Mouse (Mus musculus): ENCODE results near the gene Whamm. TPM values are rescaled to one million over a fixed set of nuclear protein-coding genes. Genes with fewer than 3 reads are reported as not detected.

The Whamm gene
- total and polyA plus RNA-seq, 2 experiments from 2014 or later, result 5.4 to 6.2 TPM

DNA sequence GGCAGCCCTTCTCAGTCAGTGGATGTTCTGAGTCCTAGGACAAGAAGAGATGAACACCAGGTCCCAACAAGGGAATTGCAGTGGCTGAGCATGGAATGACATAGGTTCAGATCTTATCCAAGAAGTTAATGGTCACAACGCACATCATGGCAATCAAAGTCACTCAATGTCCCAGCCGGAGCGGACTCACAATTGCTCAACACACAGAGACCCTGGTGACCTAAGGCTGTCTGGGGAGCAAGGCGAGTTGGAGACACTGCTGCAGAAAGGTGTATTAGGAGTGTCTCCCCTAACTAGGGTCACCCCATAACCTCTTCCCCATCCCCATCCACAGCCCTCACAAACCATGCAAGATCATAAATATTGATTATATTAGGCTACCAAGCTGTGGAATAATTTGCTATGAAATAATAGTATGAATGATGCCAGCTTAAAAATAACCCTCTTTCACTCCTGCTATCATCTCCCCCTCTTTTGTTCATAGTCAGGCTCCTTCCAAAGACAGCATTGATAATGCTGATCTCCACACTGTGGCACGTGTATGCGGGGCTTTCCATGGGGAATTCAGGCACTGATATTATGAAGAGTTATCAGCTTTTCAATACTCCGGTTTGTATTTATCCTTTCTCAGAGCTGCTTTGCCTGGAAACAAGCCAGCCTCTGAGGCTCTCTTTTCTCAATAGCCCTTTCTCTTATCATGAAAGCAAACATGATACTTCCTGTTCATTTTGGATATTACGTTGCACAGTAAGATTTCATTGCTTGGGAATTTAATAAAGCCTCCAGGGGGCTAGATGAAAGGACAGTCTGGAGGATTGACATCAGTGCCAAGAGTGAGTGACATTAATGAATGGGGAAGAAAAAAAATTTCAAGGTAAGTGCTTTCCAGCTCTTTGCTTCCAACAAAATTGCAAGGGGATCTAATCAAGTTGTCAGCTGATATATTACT lies 10.7 kb upstream of the Whamm start:
- no peaks in the 10 kb centered on the region for H3K4me1 ChIP-seq (ENCODE audit: insufficient read depth, low read length)
- no peak for TF ChIP-seq CTCF (IDR thresholded peaks at IDR 0.05)
- H3K9me3 ChIP-seq (ENCODE audit: low read length), result no peaks in the 10 kb centered on the region
- DNase-seq (ENCODE audit: low spot score), result no peak
- H3K4me2 ChIP-seq (ENCODE audit: low read depth, low read length, poor library complexity, severe bottlenecking), result no peak overlapping the region
- H3K4me3 ChIP-seq (ENCODE audit: low read depth, low read length), result no peak overlapping the region
- H3K36me3 ChIP-seq (ENCODE audit: insufficient read depth, low read length), result no peaks in the 10 kb centered on the region
- H3K27me3 ChIP-seq (ENCODE audit: insufficient read depth, low read length), result no peaks in the 10 kb centered on the region
- no peak overlapping the region for H3K9ac ChIP-seq (replicated peaks; ENCODE audit: low read length, poor library complexity, severe bottlenecking)
- WGBS, result 48% methylated on average over 8 of the region's 8 CpGs
- no peak overlapping the region for H3K27ac ChIP-seq (ENCODE audit: low read depth, low read length)
- ATAC-seq (ENCODE audit: low FRiP score), result no peak

DNA sequence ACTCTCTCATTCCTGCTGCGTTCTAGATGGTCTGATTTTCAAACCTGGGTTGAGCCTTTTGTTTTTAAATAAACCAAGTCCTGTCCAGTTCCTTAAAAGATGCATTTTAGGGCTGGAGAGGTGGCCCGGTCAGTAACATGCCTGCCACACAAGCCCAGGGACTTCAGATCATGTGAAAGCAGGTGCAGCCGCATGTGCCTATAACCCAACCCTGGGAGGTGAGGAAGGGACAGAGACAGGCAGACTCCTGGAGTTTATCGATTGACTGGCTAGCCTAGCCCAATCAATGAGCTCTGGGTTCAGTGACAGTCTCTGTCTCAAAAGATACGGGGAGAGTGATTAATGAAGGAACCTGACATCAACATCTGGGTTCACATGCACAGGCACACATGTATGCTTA lies 9.9 kb upstream of the Whamm start:
- Histone ChIP-seq H3K27me3 (ENCODE audit: insufficient read depth, low read length) (no peaks in the 10 kb centered on the region), H3K9ac (replicated peaks; ENCODE audit: low read length, poor library complexity, severe bottlenecking) (no peak overlapping the region), H3K4me2 (ENCODE audit: low read depth, low read length, poor library complexity, severe bottlenecking) (no peak overlapping the region), H3K4me3 (ENCODE audit: low read depth, low read length) (no peak overlapping the region), H3K36me3 (ENCODE audit: insufficient read depth, low read length) (no peaks in the 10 kb centered on the region), H3K27ac (ENCODE audit: low read depth, low read length) (no peak overlapping the region), H3K9me3 (ENCODE audit: low read length) (no peaks in the 10 kb centered on the region), H3K4me1 (ENCODE audit: insufficient read depth, low read length) (no peaks in the 10 kb centered on the region)
- no peak for ATAC-seq (ENCODE audit: low FRiP score)
- 75% methylated on average over 5 of the region's 5 CpGs for WGBS
- no peak for TF ChIP-seq CTCF (IDR thresholded peaks at IDR 0.05)
- no peak for DNase-seq (ENCODE audit: low spot score)

DNA sequence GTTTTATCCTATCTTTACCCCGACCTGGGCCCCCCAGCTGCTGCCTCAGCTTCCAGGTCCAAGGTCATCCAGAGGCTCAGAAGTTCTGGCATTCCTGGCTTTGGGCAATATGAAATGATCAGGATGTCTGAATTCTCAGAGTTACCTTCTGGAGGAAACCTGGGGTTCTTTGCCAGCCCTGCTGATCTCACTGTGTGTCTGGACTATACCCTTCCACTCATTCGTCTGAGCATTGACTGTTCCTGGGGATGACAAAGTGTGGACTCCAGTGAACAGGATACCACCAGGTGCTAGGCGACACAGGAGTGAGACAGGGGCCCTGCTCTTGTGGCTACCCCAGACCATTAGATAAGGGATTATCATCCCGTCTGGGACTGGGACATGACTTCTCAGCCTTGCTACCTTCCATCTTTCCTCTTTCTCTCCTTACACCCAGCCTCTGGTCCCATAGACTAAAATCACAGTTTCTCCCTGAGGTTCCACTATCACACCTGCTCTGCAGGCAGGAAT lies 7.5 kb upstream of the Whamm start:
- H3K36me3 ChIP-seq (ENCODE audit: insufficient read depth, low read length), result no peaks in the 10 kb centered on the region
- ATAC-seq (ENCODE audit: low FRiP score) (no peak), DNase-seq (ENCODE audit: low spot score) (no peak)
- no peak overlapping the region for H3K9ac ChIP-seq (replicated peaks; ENCODE audit: low read length, poor library complexity, severe bottlenecking)
- no peak overlapping the region for H3K27ac ChIP-seq (ENCODE audit: low read depth, low read length)
- 76% methylated on average over 4 of the region's 4 CpGs for WGBS
- H3K4me1 ChIP-seq (ENCODE audit: insufficient read depth, low read length), result no peaks in the 10 kb centered on the region
- TF ChIP-seq CTCF (IDR thresholded peaks at IDR 0.05), result no peak
- no peak overlapping the region for H3K4me3 ChIP-seq (ENCODE audit: low read depth, low read length)
- no peak overlapping the region for H3K4me2 ChIP-seq (ENCODE audit: low read depth, low read length, poor library complexity, severe bottlenecking)
- no peaks in the 10 kb centered on the region for H3K27me3 ChIP-seq (ENCODE audit: insufficient read depth, low read length)
- H3K9me3 ChIP-seq (ENCODE audit: low read length), result no peaks in the 10 kb centered on the region

- Histone ChIP-seq H3K4me3 (ENCODE audit: low read depth, low read length) (no peak overlapping the region), H3K36me3 (ENCODE audit: insufficient read depth, low read length) (no peaks in the 10 kb centered on the region), H3K9me3 (ENCODE audit: low read length) (no peaks in the 10 kb centered on the region), H3K27ac (ENCODE audit: low read depth, low read length) (no peak overlapping the region), H3K4me1 (ENCODE audit: insufficient read depth, low read length) (no peaks in the 10 kb centered on the region), H3K4me2 (ENCODE audit: low read depth, low read length, poor library complexity, severe bottlenecking) (no peak overlapping the region), H3K9ac (replicated peaks; ENCODE audit: low read length, poor library complexity, severe bottlenecking) (no peak overlapping the region), H3K27me3 (ENCODE audit: insufficient read depth, low read length) (no peaks in the 10 kb centered on the region)
- DNase-seq (ENCODE audit: low spot score) (no peak), ATAC-seq (ENCODE audit: low FRiP score) (no peak)
- 81% methylated on average over 7 of the region's 7 CpGs for WGBS
- no peak for TF ChIP-seq CTCF (IDR thresholded peaks at IDR 0.05)
These were observed 6.3 kb upstream of the Whamm start for GRCm38 (mm10) chr7:81564766-81565165.

- H3K9me3 ChIP-seq (ENCODE audit: low read length), result no peaks in the 10 kb centered on the region
- no peak overlapping the region for H3K9ac ChIP-seq (replicated peaks; ENCODE audit: low read length, poor library complexity, severe bottlenecking)
- 60% methylated on average over 7 of the region's 7 CpGs for WGBS
- peak; percentile 55 for DNase-seq (ENCODE audit: low spot score)
- no peak overlapping the region for H3K27ac ChIP-seq (ENCODE audit: low read depth, low read length)
- H3K4me1 ChIP-seq (ENCODE audit: insufficient read depth, low read length), result no peaks in the 10 kb centered on the region
- no peaks in the 10 kb centered on the region for H3K36me3 ChIP-seq (ENCODE audit: insufficient read depth, low read length)
- no peak overlapping the region for H3K4me3 ChIP-seq (ENCODE audit: low read depth, low read length)
- no peaks in the 10 kb centered on the region for H3K27me3 ChIP-seq (ENCODE audit: insufficient read depth, low read length)
- ATAC-seq (ENCODE audit: low FRiP score), result no peak
- H3K4me2 ChIP-seq (ENCODE audit: low read depth, low read length, poor library complexity, severe bottlenecking), result no peak overlapping the region
- TF ChIP-seq CTCF (IDR thresholded peaks at IDR 0.05), result no peak
These were observed 5.5 kb upstream of the Whamm start for GRCm38 (mm10) chr7:81565381-81566055.

- no peak for TF ChIP-seq CTCF (IDR thresholded peaks at IDR 0.05)
- WGBS, result 77% methylated on average over 4 of the region's 4 CpGs
These were observed 4.7 kb upstream of the Whamm start for GRCm38 (mm10) chr7:81566332-81566731.

More at GRCm38 (mm10) chr7:81566332-81566731, 4.7 kb upstream of the Whamm start:
- H3K36me3 ChIP-seq (ENCODE audit: insufficient read depth, low read length), result no peaks in the 10 kb centered on the region
- no peak overlapping the region for H3K9ac ChIP-seq (replicated peaks; ENCODE audit: low read length, poor library complexity, severe bottlenecking)
- H3K4me3 ChIP-seq (ENCODE audit: low read depth, low read length), result no peak overlapping the region
- H3K27ac ChIP-seq (ENCODE audit: low read depth, low read length), result no peak overlapping the region
- H3K9me3 ChIP-seq (ENCODE audit: low read length), result no peaks in the 10 kb centered on the region
- no peak overlapping the region for H3K4me2 ChIP-seq (ENCODE audit: low read depth, low read length, poor library complexity, severe bottlenecking)
- ATAC-seq (ENCODE audit: low FRiP score) (no peak), DNase-seq (ENCODE audit: low spot score) (no peak)
- H3K4me1 ChIP-seq (ENCODE audit: insufficient read depth, low read length), result no peaks in the 10 kb centered on the region
- H3K27me3 ChIP-seq (ENCODE audit: insufficient read depth, low read length), result no peaks in the 10 kb centered on the region
